Mouse (Mus musculus): ENCODE results near the gene Fam234b. TPM values are rescaled to one million over a fixed set of nuclear protein-coding genes. Genes with fewer than 3 reads are reported as not detected.

Fam234b gene
- total and polyA plus RNA-seq, 2 experiments, result 14.8 to 15.1 TPM

DNA sequence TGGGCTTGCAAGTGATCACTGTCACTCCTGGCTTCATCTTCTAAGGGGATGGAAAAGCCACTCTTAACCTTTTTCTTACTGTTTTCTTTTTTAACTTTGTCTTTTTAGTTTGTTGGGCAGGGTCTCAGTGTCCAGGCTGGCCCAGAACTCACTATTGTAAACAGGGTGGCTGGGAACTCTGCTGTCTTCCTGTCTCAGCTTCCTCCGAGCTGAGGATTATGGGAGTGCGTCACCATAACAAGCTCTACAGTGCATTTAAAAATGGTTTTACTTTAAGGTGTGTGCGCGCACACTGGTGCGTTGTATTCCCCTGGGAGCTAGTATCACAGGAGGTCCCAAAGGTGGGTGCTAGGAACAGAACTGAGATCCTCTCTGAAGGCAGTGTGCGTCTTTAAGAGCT lies 29.3 kb upstream of the Fam234b start:
- Histone ChIP-seq H3K79me2 (ENCODE audit: control insufficient read depth, insufficient read depth, low read length) (peaks cover 10% of the 10 kb centered on the region; the same call in 1 of the 2 replicates), H3K27ac (replicated peaks; ENCODE audit: insufficient read depth, low read depth, low read length) (no peak overlapping the region), H3K36me3 (ENCODE audit: control insufficient read depth, insufficient read depth, low read length) (0 out of 2 replicates have a peak, but pooled peaks cover 3% of the 10 kb centered on the region), H3K4me1 (ENCODE audit: control insufficient read depth, insufficient read depth, low read length) (peaks cover 16% of the 10 kb centered on the region), H3K9ac (ENCODE audit: low read depth, low read length) (no peak overlapping the region), H3K27me3 (ENCODE audit: control insufficient read depth, insufficient read depth, low read length) (no peaks in the 10 kb centered on the region), H3K4me3 (ENCODE audit: insufficient read depth, low read depth, low read length) (no peak overlapping the region)
- DNase-seq (ENCODE audit: extremely low read depth, low read depth, low spot score), result no peak
- TF ChIP-seq CTCF (IDR thresholded peaks at IDR 0.05; ENCODE audit: low read depth, low read length), result no peak
- no peak for TF ChIP-seq POLR2A (IDR thresholded peaks at IDR 0.05; ENCODE audit: extremely low read depth, insufficient read depth, low read length)
- WGBS, result 83% methylated on average over 6 of the region's 6 CpGs

DNA sequence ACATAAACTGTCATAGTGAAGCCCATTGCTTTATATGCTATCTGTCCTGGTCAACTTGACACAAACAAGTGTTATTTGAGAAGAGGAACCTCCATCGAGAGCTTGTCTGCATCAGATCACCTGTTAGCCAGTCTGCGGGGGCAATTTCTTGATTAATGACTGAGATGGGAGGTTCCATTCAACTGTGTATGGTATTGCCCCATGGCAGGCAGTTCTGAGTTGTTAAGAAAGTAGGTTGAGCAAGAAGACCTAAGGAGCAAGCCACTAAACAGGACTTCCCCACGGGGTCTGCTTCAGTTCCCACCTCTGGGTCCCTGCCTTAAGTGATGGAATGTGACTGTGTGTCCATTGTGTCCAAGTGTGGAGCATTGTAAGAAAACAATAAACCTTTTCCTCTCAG lies 28.5 kb upstream of the Fam234b start:
- Histone ChIP-seq H3K4me1 (ENCODE audit: control insufficient read depth, insufficient read depth, low read length) (peaks cover 10% of the 10 kb centered on the region; the same call in 1 of the 2 replicates), H3K79me2 (ENCODE audit: control insufficient read depth, insufficient read depth, low read length) (peaks cover 10% of the 10 kb centered on the region; the same call in 1 of the 2 replicates), H3K4me3 (ENCODE audit: insufficient read depth, low read depth, low read length) (no peak overlapping the region), H3K27ac (replicated peaks; ENCODE audit: insufficient read depth, low read depth, low read length) (no peak overlapping the region), H3K27me3 (ENCODE audit: control insufficient read depth, insufficient read depth, low read length) (no peaks in the 10 kb centered on the region), H3K9ac (ENCODE audit: low read depth, low read length) (no peak overlapping the region), H3K36me3 (ENCODE audit: control insufficient read depth, insufficient read depth, low read length) (no peaks in the 10 kb centered on the region)
- DNase-seq (ENCODE audit: extremely low read depth, low read depth, low spot score), result no peak
- TF ChIP-seq POLR2A (IDR thresholded peaks at IDR 0.05; ENCODE audit: extremely low read depth, insufficient read depth, low read length) (no peak), CTCF (IDR thresholded peaks at IDR 0.05; ENCODE audit: low read depth, low read length) (no peak)
- WGBS, result 92% methylated on average over 3 of the region's 3 CpGs

DNA sequence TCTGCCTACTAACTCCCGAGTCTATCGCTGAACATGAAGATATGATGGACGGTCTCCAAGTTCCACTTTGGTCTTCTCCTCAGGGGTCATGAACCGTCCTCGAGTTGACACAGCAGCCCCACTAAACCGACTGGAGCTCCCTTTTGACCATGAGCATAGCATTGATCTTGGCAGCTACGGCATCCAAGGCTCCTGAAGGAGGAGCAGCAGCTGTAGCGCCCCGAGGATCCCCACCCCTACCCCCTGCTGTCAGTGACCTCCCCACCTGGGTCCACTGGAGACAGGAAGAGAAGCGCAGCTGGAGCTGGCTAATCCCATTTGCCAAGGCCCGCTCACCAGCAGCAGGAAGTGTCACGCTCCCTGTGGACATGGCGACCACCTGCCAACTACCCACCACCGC lies 26.0 kb upstream of the Fam234b start:
- WGBS, result 84% methylated on average over 14 of the region's 14 CpGs
- no peaks in the 10 kb centered on the region for H3K27me3 ChIP-seq (ENCODE audit: control insufficient read depth, insufficient read depth, low read length)
- no peak overlapping the region for H3K4me3 ChIP-seq (ENCODE audit: insufficient read depth, low read depth, low read length)
- peaks cover 3% of the 10 kb centered on the region; the same call in 1 of the 2 replicates for H3K79me2 ChIP-seq (ENCODE audit: control insufficient read depth, insufficient read depth, low read length)
- H3K4me1 ChIP-seq (ENCODE audit: control insufficient read depth, insufficient read depth, low read length), result no peaks in the 10 kb centered on the region
- no peak overlapping the region for H3K9ac ChIP-seq (ENCODE audit: low read depth, low read length)
- no peak overlapping the region for H3K27ac ChIP-seq (replicated peaks; ENCODE audit: insufficient read depth, low read depth, low read length)
- DNase-seq (ENCODE audit: extremely low read depth, low read depth, low spot score), result no peak
- no peaks in the 10 kb centered on the region for H3K36me3 ChIP-seq (ENCODE audit: control insufficient read depth, insufficient read depth, low read length)
- TF ChIP-seq POLR2A (IDR thresholded peaks at IDR 0.05; ENCODE audit: extremely low read depth, insufficient read depth, low read length) (no peak), CTCF (IDR thresholded peaks at IDR 0.05; ENCODE audit: low read depth, low read length) (no peak)

DNA sequence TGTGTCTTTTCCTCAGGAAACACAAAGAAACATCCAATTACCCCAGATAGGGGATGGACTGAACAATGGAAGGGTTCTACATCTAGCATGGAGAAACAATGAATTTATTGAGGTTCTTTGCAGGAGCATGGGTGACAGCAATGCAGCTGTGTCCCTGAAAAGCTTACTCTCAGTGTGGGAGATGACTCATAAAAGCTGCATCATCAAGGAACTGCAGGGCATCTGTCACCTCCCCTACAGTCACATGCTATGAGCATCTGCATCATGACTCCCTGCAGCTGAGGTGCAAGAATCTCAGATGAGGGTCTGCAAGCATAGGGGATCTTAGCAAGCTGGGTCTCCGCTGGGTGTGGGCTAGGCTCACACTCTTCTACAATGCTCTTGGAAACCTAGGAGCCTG lies 22.8 kb upstream of the Fam234b start:
- DNase-seq (ENCODE audit: extremely low read depth, low read depth, low spot score), result no peak
- Histone ChIP-seq H3K9ac (ENCODE audit: low read depth, low read length) (no peak overlapping the region), H3K36me3 (ENCODE audit: control insufficient read depth, insufficient read depth, low read length) (no peaks in the 10 kb centered on the region), H3K4me1 (ENCODE audit: control insufficient read depth, insufficient read depth, low read length) (no peaks in the 10 kb centered on the region), H3K4me3 (ENCODE audit: insufficient read depth, low read depth, low read length) (no peak overlapping the region), H3K79me2 (ENCODE audit: control insufficient read depth, insufficient read depth, low read length) (no peaks in the 10 kb centered on the region), H3K27ac (replicated peaks; ENCODE audit: insufficient read depth, low read depth, low read length) (no peak overlapping the region), H3K27me3 (ENCODE audit: control insufficient read depth, insufficient read depth, low read length) (no peaks in the 10 kb centered on the region; the same call in 1 of the 2 replicates)
- WGBS, result 100% methylated on average over 1 of the region's 1 CpGs
- no peak for TF ChIP-seq POLR2A (IDR thresholded peaks at IDR 0.05; ENCODE audit: extremely low read depth, insufficient read depth, low read length)
- no peak for TF ChIP-seq CTCF (IDR thresholded peaks at IDR 0.05; ENCODE audit: low read depth, low read length)

DNA sequence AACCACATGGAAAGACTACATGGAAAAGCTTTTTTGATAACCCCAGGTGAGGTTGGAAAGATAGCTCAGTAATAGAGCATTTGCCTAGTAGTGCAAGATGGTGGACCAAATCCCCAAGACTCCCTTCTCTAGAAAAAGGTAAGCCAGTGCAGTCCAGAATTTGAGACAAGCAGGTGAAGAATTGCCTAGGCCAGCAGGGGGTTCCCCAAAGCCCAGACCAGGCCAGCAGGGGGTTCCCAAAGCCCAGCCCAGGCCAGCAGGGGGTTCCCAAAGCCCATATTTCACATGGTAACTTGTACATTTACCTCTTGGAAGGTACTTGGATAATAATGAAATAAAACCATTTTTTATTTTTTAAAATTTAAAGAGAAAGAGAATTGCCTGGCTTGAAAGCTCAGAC lies 20.5 kb upstream of the Fam234b start:
- Histone ChIP-seq H3K79me2 (ENCODE audit: control insufficient read depth, insufficient read depth, low read length) (no peaks in the 10 kb centered on the region), H3K36me3 (ENCODE audit: control insufficient read depth, insufficient read depth, low read length) (no peaks in the 10 kb centered on the region), H3K4me1 (ENCODE audit: control insufficient read depth, insufficient read depth, low read length) (no peaks in the 10 kb centered on the region), H3K9ac (ENCODE audit: low read depth, low read length) (no peak overlapping the region), H3K4me3 (ENCODE audit: insufficient read depth, low read depth, low read length) (no peak overlapping the region), H3K27ac (replicated peaks; ENCODE audit: insufficient read depth, low read depth, low read length) (no peak overlapping the region), H3K27me3 (ENCODE audit: control insufficient read depth, insufficient read depth, low read length) (peaks cover 2% of the 10 kb centered on the region)
- no peak for DNase-seq (ENCODE audit: extremely low read depth, low read depth, low spot score)
- TF ChIP-seq POLR2A (IDR thresholded peaks at IDR 0.05; ENCODE audit: extremely low read depth, insufficient read depth, low read length) (no peak), CTCF (IDR thresholded peaks at IDR 0.05; ENCODE audit: low read depth, low read length) (no peak)

DNA sequence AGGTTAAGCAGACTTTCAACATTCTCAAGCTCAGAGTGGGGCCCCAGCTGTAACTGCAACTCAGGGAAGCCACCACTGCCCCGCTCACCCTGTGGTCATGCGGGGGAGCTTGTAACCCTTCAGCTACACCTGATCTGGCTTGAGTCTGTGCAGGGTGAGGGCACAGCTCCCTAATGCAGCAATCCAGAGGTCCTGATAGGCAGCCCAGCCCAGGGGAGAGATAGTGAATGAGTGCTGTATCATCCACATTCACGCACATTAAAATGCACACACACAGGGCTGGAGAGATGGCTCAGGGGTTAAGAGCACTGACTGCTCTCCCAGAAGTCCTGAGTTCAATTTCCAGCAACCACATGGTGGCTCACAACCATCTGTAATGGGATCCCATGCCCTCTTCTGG lies 19.2 kb upstream of the Fam234b start:
- no peak overlapping the region for H3K27ac ChIP-seq (replicated peaks; ENCODE audit: insufficient read depth, low read depth, low read length)
- WGBS, result 65% methylated on average over 3 of the region's 3 CpGs
- DNase-seq (ENCODE audit: extremely low read depth, low read depth, low spot score), result no peak
- TF ChIP-seq CTCF (IDR thresholded peaks at IDR 0.05; ENCODE audit: low read depth, low read length) (no peak), POLR2A (IDR thresholded peaks at IDR 0.05; ENCODE audit: extremely low read depth, insufficient read depth, low read length) (no peak)
- H3K4me1 ChIP-seq (ENCODE audit: control insufficient read depth, insufficient read depth, low read length), result no peaks in the 10 kb centered on the region
- no peak overlapping the region for H3K4me3 ChIP-seq (ENCODE audit: insufficient read depth, low read depth, low read length)
- H3K79me2 ChIP-seq (ENCODE audit: control insufficient read depth, insufficient read depth, low read length), result no peaks in the 10 kb centered on the region
- no peak overlapping the region for H3K9ac ChIP-seq (ENCODE audit: low read depth, low read length)
- no peaks in the 10 kb centered on the region for H3K36me3 ChIP-seq (ENCODE audit: control insufficient read depth, insufficient read depth, low read length)
- H3K27me3 ChIP-seq (ENCODE audit: control insufficient read depth, insufficient read depth, low read length), result peaks cover 2% of the 10 kb centered on the region
